Mouse (Mus musculus): ENCODE results near the gene Crispld2. TPM values are rescaled to one million over a fixed set of nuclear protein-coding genes. Genes with fewer than 3 reads are reported as not detected.
A peak's percentile ranks its signal among the peaks of the same experiment; 100 is the strongest.

Gene Crispld2
- polyA plus RNA-seq, 1 experiment from 2014 or later = 7.8 TPM

- H3K27me3 ChIP-seq = no peaks in the 10 kb centered on the region
- no peak overlapping the region for H3K4me2 ChIP-seq
- no peak for ATAC-seq (ENCODE audit: insufficient number of reproducible peaks, low FRiP score, low TSS enrichment, low read depth)
- H3K4me3 ChIP-seq = no peak overlapping the region
- no peaks in the 10 kb centered on the region for H3K36me3 ChIP-seq
- 62% methylated on average over 8 of the region's 8 CpGs for whole genome bisulfite sequencing
- peaks cover 15% of the 10 kb centered on the region for H3K4me1 ChIP-seq
- H3K27ac ChIP-seq = peak overlapping the region; percentile 4; the same call in 1 of the 2 replicates
- H3K9ac ChIP-seq = no peak overlapping the region
- no peaks in the 10 kb centered on the region for H3K9me3 ChIP-seq
Observed at GRCm38 (mm10) chr8:120052318-120052717, 60.1 kb downstream of the Crispld2 start.

GRCm38 (mm10) chr8:120054833-120055232 is 62.6 kb downstream of the Crispld2 start:
- H3K4me1 ChIP-seq = peaks cover 15% of the 10 kb centered on the region
- H3K36me3 ChIP-seq = no peaks in the 10 kb centered on the region
- no peak overlapping the region for H3K4me3 ChIP-seq
- H3K9me3 ChIP-seq = no peaks in the 10 kb centered on the region
- H3K27me3 ChIP-seq = no peaks in the 10 kb centered on the region
- 82% methylated on average over 3 of the region's 3 CpGs for WGBS
- ATAC-seq (ENCODE audit: insufficient number of reproducible peaks, low FRiP score, low TSS enrichment, low read depth) = no peak
- no peak overlapping the region for H3K4me2 ChIP-seq
- H3K9ac ChIP-seq = no peak overlapping the region
- H3K27ac ChIP-seq = no peak overlapping the region

GRCm38 (mm10) chr8:120057078-120057477 is 64.8 kb downstream of the Crispld2 start:
- Histone ChIP-seq H3K4me3 (no peak overlapping the region), H3K9ac (no peak overlapping the region), H3K27ac (no peak overlapping the region), H3K36me3 (no peaks in the 10 kb centered on the region), H3K27me3 (no peaks in the 10 kb centered on the region), H3K9me3 (no peaks in the 10 kb centered on the region), H3K4me2 (no peak overlapping the region), H3K4me1 (peaks cover 4% of the 10 kb centered on the region)
- 78% methylated on average over 2 of the region's 2 CpGs for WGBS
- no peak for ATAC-seq (ENCODE audit: insufficient number of reproducible peaks, low FRiP score, low TSS enrichment, low read depth)

GRCm38 (mm10) chr8:120062742-120063141 is 70.5 kb downstream of the Crispld2 start:
- H3K4me1 ChIP-seq = no peaks in the 10 kb centered on the region
- H3K4me3 ChIP-seq = no peak overlapping the region
- no peaks in the 10 kb centered on the region for H3K27me3 ChIP-seq
- no peak overlapping the region for H3K9ac ChIP-seq
- H3K36me3 ChIP-seq = no peaks in the 10 kb centered on the region
- WGBS = 89% methylated on average over 14 of the region's 14 CpGs
- no peak for ATAC-seq (ENCODE audit: insufficient number of reproducible peaks, low FRiP score, low TSS enrichment, low read depth)
- no peak overlapping the region for H3K4me2 ChIP-seq
- H3K9me3 ChIP-seq = no peaks in the 10 kb centered on the region
- no peak overlapping the region for H3K27ac ChIP-seq

- no peak for ATAC-seq (ENCODE audit: insufficient number of reproducible peaks, low FRiP score, low TSS enrichment, low read depth)
- WGBS = 57% methylated on average over 3 of the region's 3 CpGs
- H3K4me3 ChIP-seq = no peak overlapping the region
- no peak overlapping the region for H3K9ac ChIP-seq
- H3K4me1 ChIP-seq = peaks cover 5% of the 10 kb centered on the region
- no peaks in the 10 kb centered on the region for H3K36me3 ChIP-seq
- H3K4me2 ChIP-seq = no peak overlapping the region
- no peak overlapping the region for H3K27ac ChIP-seq
- H3K9me3 ChIP-seq = no peaks in the 10 kb centered on the region
- H3K27me3 ChIP-seq = no peaks in the 10 kb centered on the region
Observed at GRCm38 (mm10) chr8:120063326-120063725, 71.1 kb downstream of the Crispld2 start.

GRCm38 (mm10) chr8:120065611-120066010 is 73.4 kb downstream of the Crispld2 start:
- Histone ChIP-seq H3K36me3 (no peaks in the 10 kb centered on the region), H3K4me3 (no peak overlapping the region), H3K4me2 (no peak overlapping the region), H3K27ac (no peak overlapping the region), H3K9me3 (no peaks in the 10 kb centered on the region), H3K27me3 (no peaks in the 10 kb centered on the region), H3K9ac (no peak overlapping the region), H3K4me1 (peaks cover 8% of the 10 kb centered on the region)
- 91% methylated on average over 8 of the region's 8 CpGs for WGBS
- no peak for ATAC-seq (ENCODE audit: insufficient number of reproducible peaks, low FRiP score, low TSS enrichment, low read depth)

GRCm38 (mm10) chr8:120066226-120066625 is 74.0 kb downstream of the Crispld2 start:
- Histone ChIP-seq H3K9ac (no peak overlapping the region), H3K36me3 (no peaks in the 10 kb centered on the region), H3K4me2 (no peak overlapping the region), H3K4me3 (no peak overlapping the region), H3K27ac (no peak overlapping the region), H3K4me1 (peaks cover 9% of the 10 kb centered on the region), H3K27me3 (no peaks in the 10 kb centered on the region), H3K9me3 (no peaks in the 10 kb centered on the region)
- ATAC-seq (ENCODE audit: insufficient number of reproducible peaks, low FRiP score, low TSS enrichment, low read depth) = no peak
- 79% methylated on average over 4 of the region's 4 CpGs for WGBS

GRCm38 (mm10) chr8:120067936-120068668 is 75.9 kb downstream of the Crispld2 start:
- Histone ChIP-seq H3K9me3 (no peaks in the 10 kb centered on the region), H3K27me3 (no peaks in the 10 kb centered on the region), H3K4me1 (peaks cover 27% of the 10 kb centered on the region), H3K27ac (no peak overlapping the region), H3K36me3 (no peaks in the 10 kb centered on the region), H3K4me2 (no peak overlapping the region), H3K4me3 (no peak overlapping the region), H3K9ac (no peak overlapping the region)
- no peak for ATAC-seq (ENCODE audit: insufficient number of reproducible peaks, low FRiP score, low TSS enrichment, low read depth)
- 40% methylated on average over 19 of the region's 19 CpGs for WGBS

- WGBS = 27% methylated on average over 4 of the region's 4 CpGs
- no peak; the same call in 1 of the 2 replicates for ATAC-seq (ENCODE audit: insufficient number of reproducible peaks, low FRiP score, low TSS enrichment, low read depth)
- no peak overlapping the region for H3K4me3 ChIP-seq
- no peaks in the 10 kb centered on the region for H3K9me3 ChIP-seq
- H3K27ac ChIP-seq = peak overlapping the region; percentile 29; the same call in 1 of the 2 replicates
- H3K27me3 ChIP-seq = no peaks in the 10 kb centered on the region
- H3K4me2 ChIP-seq = no peak overlapping the region
- no peak overlapping the region for H3K9ac ChIP-seq
- peaks cover 36% of the 10 kb centered on the region for H3K4me1 ChIP-seq
- H3K36me3 ChIP-seq = no peaks in the 10 kb centered on the region
Observed at GRCm38 (mm10) chr8:120071684-120072083, 79.4 kb downstream of the Crispld2 start.

- Histone ChIP-seq H3K9ac (no peak overlapping the region), H3K9me3 (no peaks in the 10 kb centered on the region), H3K27ac (peak overlapping the region; percentile 29), H3K27me3 (no peaks in the 10 kb centered on the region), H3K36me3 (no peaks in the 10 kb centered on the region), H3K4me3 (no peak overlapping the region), H3K4me2 (no peak overlapping the region), H3K4me1 (peaks cover 36% of the 10 kb centered on the region)
- ATAC-seq (ENCODE audit: insufficient number of reproducible peaks, low FRiP score, low TSS enrichment, low read depth) = no peak
- 58% methylated on average over 9 of the region's 9 CpGs for WGBS
Observed at GRCm38 (mm10) chr8:120072259-120072658, 80.0 kb downstream of the Crispld2 start.

- no peaks in the 10 kb centered on the region for H3K36me3 ChIP-seq
- 0 out of 2 replicates have a peak, but pooled peaks have one; percentile 31 for ATAC-seq (ENCODE audit: insufficient number of reproducible peaks, low FRiP score, low TSS enrichment, low read depth)
- no peaks in the 10 kb centered on the region for H3K27me3 ChIP-seq
- H3K9ac ChIP-seq = no peak overlapping the region
- no peak overlapping the region for H3K4me3 ChIP-seq
- peaks cover 36% of the 10 kb centered on the region for H3K4me1 ChIP-seq
- H3K9me3 ChIP-seq = no peaks in the 10 kb centered on the region
- peak overlapping the region; percentile 29 for H3K27ac ChIP-seq
- 70% methylated on average over 8 of the region's 8 CpGs for WGBS
- no peak overlapping the region for H3K4me2 ChIP-seq
Observed at GRCm38 (mm10) chr8:120072827-120073226, 80.6 kb downstream of the Crispld2 start.

- peaks cover 28% of the 10 kb centered on the region for H3K4me1 ChIP-seq
- H3K4me3 ChIP-seq = no peak overlapping the region
- H3K36me3 ChIP-seq = no peaks in the 10 kb centered on the region
- H3K9ac ChIP-seq = no peak overlapping the region
- 71% methylated on average over 6 of the region's 6 CpGs for WGBS
- H3K27me3 ChIP-seq = no peaks in the 10 kb centered on the region
- H3K27ac ChIP-seq = no peak overlapping the region
- H3K9me3 ChIP-seq = no peaks in the 10 kb centered on the region
- no peak for ATAC-seq (ENCODE audit: insufficient number of reproducible peaks, low FRiP score, low TSS enrichment, low read depth)
- H3K4me2 ChIP-seq = no peak overlapping the region
Observed at GRCm38 (mm10) chr8:120074516-120074915, 82.3 kb downstream of the Crispld2 start.

Measured in limb, embryonic 15.5 days (tissue).